Mouse (Mus musculus): ENCODE measurements around the gene Trim3. TPM values are rescaled to one million over a fixed set of nuclear protein-coding genes. Genes with fewer than 3 reads are reported as not detected.

Gene Trim3
- polyA plus RNA-seq, 1 experiment from 2014 or later = 107 TPM

DNA sequence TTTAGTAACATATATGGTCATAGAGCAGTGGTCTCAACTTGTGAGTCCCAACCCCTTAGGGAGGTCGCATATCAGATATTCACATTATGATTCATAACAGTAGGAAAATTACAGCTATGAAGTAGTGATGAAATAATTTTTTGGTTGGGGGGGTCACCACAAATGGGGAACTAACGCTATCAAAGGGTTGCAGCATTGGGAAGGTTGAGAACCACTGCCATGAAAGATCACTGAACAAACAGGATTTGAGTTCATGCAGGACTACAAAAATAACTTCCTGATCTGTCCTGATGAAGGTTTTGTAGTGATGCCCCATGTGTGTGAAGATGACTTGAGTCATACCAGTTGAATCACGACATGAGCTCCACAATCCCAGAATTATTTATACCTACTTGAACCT is 24.9 kb downstream of the Trim3 start:
- Histone ChIP-seq H3K36me3 (peaks cover 47% of the 10 kb centered on the region), H3K27ac (replicated peaks) (no peak overlapping the region), H3K4me3 (replicated peaks) (no peak overlapping the region), H3K9ac (replicated peaks) (no peak overlapping the region), H3K27me3 (replicated peaks) (no peaks in the 10 kb centered on the region), H3K9me3 (replicated peaks) (no peaks in the 10 kb centered on the region), H3K4me1 (no peaks in the 10 kb centered on the region), H3K4me2 (no peak overlapping the region)
- WGBS = 91% methylated on average over 3 of the region's 3 CpGs
- no peak for ATAC-seq (ENCODE audit: low FRiP score)

DNA sequence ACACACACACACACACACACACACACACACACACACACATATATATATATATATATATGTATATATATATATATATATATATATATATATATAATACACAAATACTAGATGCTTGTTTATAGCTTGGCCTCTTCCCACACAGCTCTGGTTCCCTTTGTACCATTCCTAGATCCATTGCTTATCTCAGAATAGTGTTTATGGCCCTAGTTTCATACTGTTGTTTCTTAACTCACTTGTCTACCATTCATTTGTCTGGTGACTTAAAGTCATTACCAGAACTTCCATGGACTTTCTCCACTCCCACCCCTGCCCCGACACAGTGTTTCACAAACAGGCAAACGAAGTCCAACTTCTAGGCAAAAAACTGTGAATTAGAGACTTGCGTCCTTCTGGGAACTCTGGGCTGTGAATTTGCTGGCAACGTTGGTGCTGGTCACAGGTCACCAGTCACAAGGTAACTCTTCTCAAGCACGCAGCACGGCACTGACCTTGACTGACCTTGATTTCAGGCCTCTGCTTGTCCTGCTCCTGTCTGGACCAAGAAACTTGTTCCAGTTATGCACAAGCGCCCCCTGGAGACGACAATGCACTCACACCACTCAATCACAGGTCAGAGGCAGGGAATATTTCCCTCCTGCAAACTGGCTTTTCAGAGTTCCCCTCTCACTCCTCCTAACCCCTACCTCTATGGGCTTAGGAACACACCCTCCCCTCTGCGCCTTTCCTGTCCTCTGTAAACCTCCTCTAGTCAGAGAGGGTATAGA is 30.3 kb downstream of the Trim3 start:
- Histone ChIP-seq H3K27ac (replicated peaks) (no peak overlapping the region), H3K9me3 (replicated peaks) (no peaks in the 10 kb centered on the region), H3K4me2 (no peak overlapping the region), H3K4me3 (replicated peaks) (no peak overlapping the region), H3K27me3 (replicated peaks) (no peaks in the 10 kb centered on the region), H3K4me1 (no peaks in the 10 kb centered on the region), H3K36me3 (no peaks in the 10 kb centered on the region), H3K9ac (replicated peaks) (no peak overlapping the region)
- 39% methylated on average over 9 of the region's 9 CpGs for WGBS
- ATAC-seq (ENCODE audit: low FRiP score) = no peak

DNA sequence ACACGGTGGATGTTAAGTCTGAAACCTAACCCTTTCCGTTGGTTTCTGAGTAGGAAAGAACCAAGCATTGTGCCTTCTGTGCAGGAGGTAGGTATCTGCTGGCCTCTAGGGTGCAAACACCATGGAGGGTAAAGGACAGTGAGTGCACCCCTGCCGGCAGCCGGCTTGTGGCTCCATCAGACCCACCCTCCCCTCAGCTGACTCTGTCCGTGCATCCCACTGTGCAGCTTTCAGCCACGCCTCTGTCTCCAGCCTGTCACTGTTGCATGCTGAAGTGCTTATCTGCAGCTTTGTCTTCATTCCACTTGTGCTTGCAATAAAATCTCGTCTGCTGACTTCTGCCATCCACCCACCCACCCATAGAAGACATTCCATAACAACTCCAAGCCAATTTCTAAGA is 43.3 kb downstream of the Trim3 start:
- Histone ChIP-seq H3K36me3 (no peaks in the 10 kb centered on the region), H3K4me2 (no peak overlapping the region), H3K4me3 (replicated peaks) (no peak overlapping the region), H3K4me1 (no peaks in the 10 kb centered on the region), H3K9me3 (replicated peaks) (no peaks in the 10 kb centered on the region), H3K27ac (replicated peaks) (no peak overlapping the region), H3K27me3 (replicated peaks) (no peaks in the 10 kb centered on the region), H3K9ac (replicated peaks) (no peak overlapping the region)
- 39% methylated on average over 7 of the region's 7 CpGs for WGBS
- ATAC-seq (ENCODE audit: low FRiP score) = no peak

DNA sequence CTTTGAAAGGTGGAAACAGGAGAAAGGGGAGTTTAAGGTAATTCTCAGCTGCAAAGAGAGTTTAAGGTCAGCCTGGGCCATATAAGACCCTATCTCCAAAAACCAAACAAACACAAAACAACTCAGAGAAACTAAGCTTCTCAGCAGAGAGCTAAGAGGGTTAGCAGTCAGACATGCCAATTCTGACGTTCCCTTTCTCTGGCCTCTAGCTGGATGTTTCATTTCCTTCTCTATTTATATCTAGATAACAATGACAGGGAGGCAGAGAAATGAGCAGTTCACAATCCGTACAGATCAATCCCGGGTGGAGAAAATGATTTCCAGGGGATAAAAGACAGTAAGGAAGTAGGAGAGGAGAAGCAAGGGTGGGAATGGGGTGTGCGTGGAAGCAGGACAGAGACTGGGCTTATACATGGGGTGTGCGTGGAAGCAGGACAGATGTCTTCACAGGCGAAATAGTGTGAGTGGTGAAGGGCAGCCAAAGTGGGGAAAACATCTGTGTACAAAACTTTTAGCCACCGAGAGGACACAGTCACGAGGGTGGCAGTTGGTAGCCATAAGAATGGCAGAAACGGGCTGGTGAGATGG is 45.0 kb downstream of the Trim3 start:
- 82% methylated on average over 9 of the region's 9 CpGs for WGBS
- no peak overlapping the region for H3K4me2 ChIP-seq

DNA sequence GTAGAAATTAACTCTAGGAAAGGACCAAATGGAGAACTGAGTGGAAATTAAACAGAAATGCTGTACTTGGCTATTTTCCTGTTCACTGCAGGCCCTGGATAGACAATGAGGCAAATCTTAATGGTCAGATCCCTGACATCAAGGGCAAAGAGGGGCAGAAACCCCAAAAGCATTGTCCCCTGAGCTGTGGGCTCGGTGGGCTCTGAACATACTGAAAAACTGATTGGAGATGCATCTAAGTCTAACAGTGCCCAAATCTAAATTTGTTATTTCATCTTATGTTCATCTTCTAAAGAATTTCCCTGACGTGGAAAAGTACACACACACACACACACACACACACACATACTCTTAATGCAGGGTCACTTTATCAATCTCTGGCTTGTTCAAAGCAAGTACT is 51.4 kb downstream of the Trim3 start:
- no peak for ATAC-seq (ENCODE audit: low FRiP score)
- WGBS = 73% methylated on average over 2 of the region's 2 CpGs

More for the DNA sequence above, 45.0 kb downstream of the Trim3 start:
- H3K27me3 ChIP-seq (replicated peaks) = no peaks in the 10 kb centered on the region
- H3K27ac ChIP-seq (replicated peaks) = no peak overlapping the region
- H3K36me3 ChIP-seq = no peaks in the 10 kb centered on the region
- H3K4me1 ChIP-seq = no peaks in the 10 kb centered on the region
- H3K9ac ChIP-seq (replicated peaks) = no peak overlapping the region
- H3K4me3 ChIP-seq (replicated peaks) = no peak overlapping the region
- no peaks in the 10 kb centered on the region for H3K9me3 ChIP-seq (replicated peaks)
- ATAC-seq (ENCODE audit: low FRiP score) = no peak

DNA sequence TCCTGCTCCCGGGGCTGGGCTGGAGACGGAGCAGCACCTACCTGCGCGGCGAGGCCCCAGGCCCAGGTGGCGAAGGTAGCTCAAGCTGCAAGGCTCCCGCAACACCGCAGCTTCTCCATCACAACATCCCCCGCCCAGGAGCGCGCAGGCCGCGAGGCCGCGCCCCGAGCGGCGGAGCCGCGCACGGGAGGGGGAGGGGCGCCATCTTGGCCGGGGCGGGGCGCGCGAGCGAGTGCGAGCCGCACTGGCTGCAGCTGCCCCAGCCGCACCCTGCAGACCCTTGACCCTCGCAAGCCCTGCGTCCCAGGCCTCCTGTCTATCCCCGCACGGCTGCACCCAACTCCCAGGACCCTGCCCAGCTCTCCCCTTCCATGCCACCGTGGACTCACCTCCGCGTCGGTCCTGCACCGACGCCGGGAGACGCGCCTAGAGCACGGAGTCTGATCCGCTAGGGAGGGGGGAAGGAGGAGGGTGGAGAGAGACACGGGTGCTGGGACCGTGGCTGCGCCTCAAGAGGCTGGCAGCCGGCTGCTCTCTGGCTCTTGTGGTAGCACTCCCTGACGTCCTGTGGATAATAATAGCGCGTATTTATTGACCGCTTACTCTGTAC is 52.2 kb downstream of the Trim3 start, which contains the start of gene Apbb1:
Gene Apbb1, minus strand, starts transcription at position 560 of the 610 bp plus-strand sequence.
- H3K27ac ChIP-seq (replicated peaks) = peak within 1 kb of the TSS; percentile 98
- H3K4me2 ChIP-seq = peak within 1 kb of the TSS; percentile 73
- peak; percentile 93 for ATAC-seq (ENCODE audit: low FRiP score)
- under 1% methylated on average over 53 of the region's 54 CpGs for WGBS
- H3K4me1 ChIP-seq = peaks cover 43% of the 10 kb centered on the region
- peak within 1 kb of the TSS; percentile 83 for H3K4me3 ChIP-seq (replicated peaks)
- no peaks in the 10 kb centered on the region for H3K36me3 ChIP-seq
- H3K9ac ChIP-seq (replicated peaks) = peak within 1 kb of the TSS; percentile 80
- no peaks in the 10 kb centered on the region for H3K9me3 ChIP-seq (replicated peaks)
- H3K27me3 ChIP-seq (replicated peaks) = no peaks in the 10 kb centered on the region

More for the DNA sequence above, 51.4 kb downstream of the Trim3 start:
- Histone ChIP-seq H3K27me3 (replicated peaks) (no peaks in the 10 kb centered on the region), H3K36me3 (no peaks in the 10 kb centered on the region), H3K4me1 (peaks cover 36% of the 10 kb centered on the region), H3K9me3 (replicated peaks) (no peaks in the 10 kb centered on the region), H3K4me2 (peak overlapping the region; percentile 73), H3K9ac (replicated peaks) (peak overlapping the region; percentile 80), H3K27ac (replicated peaks) (peak overlapping the region; percentile 98), H3K4me3 (replicated peaks) (peak overlapping the region; percentile 83)

DNA sequence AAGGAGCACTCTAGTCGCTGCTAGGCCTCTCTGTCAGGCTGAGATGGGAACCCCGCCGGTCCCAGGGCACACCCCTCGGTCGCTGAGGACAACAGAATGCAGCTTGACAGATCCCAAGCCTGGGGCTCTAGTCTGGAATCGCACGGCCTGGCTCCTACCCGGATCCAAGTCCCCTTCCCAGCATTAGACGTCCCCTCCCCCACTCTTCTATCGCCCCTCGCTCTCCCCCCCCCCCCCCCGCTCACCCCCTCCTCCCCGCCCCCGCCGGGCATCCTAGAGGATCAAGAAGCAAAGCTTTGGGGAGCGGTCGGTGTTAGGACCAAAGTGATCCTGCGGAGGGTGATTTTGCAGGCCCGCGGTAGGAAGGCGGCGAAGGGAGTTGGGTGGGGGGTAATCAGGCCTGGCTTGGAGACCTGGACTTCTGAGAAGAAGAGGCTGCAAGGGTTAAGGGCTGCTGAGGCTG is 52.7 kb downstream of the Trim3 start:
- H3K27ac ChIP-seq (replicated peaks) = peak overlapping the region; percentile 98
- peak; percentile 73 for ATAC-seq (ENCODE audit: low FRiP score)
- H3K4me3 ChIP-seq (replicated peaks) = peak overlapping the region; percentile 83
- H3K9ac ChIP-seq (replicated peaks) = peak overlapping the region; percentile 80
- H3K4me1 ChIP-seq = peaks cover 48% of the 10 kb centered on the region
- WGBS = 3% methylated on average over 19 of the region's 22 CpGs
- no peaks in the 10 kb centered on the region for H3K9me3 ChIP-seq (replicated peaks)
- no peaks in the 10 kb centered on the region for H3K36me3 ChIP-seq
- H3K4me2 ChIP-seq = peak overlapping the region; percentile 73
- H3K27me3 ChIP-seq (replicated peaks) = no peaks in the 10 kb centered on the region

DNA sequence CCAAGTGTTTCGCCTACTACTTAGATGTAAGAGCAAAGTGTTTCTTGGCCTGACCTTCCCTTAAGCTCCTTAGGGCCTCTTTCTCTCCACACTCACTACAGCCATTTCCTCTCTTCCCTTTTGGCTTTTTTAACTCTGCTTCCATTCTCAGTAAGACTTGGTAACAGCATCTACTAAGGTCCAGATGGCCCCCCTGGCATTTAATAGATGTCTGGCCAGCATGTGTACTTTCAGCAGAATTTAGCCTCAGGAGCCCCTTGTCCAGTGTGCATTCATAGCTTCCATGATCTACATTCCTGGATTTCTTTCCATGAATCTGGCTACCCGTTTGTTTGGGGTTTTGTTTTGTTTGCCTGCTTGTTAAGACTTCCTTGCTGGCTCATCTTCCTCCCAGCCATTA is 54.9 kb downstream of the Trim3 start:
- Histone ChIP-seq H3K4me2 (0 out of 2 replicates have a peak overlapping the region, but pooled peaks have one; percentile 73), H3K9ac (replicated peaks) (no peak overlapping the region), H3K36me3 (peaks cover 10% of the 10 kb centered on the region), H3K4me3 (replicated peaks) (no peak overlapping the region), H3K4me1 (peaks cover 64% of the 10 kb centered on the region), H3K27ac (replicated peaks) (no peak overlapping the region), H3K27me3 (replicated peaks) (no peaks in the 10 kb centered on the region), H3K9me3 (replicated peaks) (no peaks in the 10 kb centered on the region)
- 80% methylated on average over 2 of the region's 2 CpGs for WGBS
- ATAC-seq (ENCODE audit: low FRiP score) = no peak

DNA sequence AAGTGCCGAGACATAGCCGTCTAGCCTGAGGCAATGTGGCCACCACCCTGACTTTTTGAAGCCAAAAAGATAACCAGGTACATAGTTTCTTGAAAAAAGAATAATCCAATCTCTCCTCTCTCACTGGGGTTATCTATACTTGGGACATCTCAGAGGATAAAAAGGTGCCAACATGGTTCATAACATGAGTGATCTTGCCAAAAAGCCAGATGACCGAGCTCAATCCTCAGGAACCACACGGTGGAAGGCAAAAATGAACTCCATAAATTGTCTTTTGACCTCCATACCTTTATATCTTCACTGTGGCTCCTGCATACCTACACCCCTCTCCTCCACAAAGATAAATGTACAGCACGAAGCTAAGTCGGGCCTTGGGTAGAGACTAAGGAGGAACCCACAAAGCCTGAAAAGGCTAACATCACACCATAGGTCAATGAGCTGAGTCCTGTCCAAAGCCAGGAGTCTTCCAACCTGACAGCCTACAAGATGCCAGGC is 55.9 kb downstream of the Trim3 start:
- peaks cover 75% of the 10 kb centered on the region for H3K4me1 ChIP-seq

DNA sequence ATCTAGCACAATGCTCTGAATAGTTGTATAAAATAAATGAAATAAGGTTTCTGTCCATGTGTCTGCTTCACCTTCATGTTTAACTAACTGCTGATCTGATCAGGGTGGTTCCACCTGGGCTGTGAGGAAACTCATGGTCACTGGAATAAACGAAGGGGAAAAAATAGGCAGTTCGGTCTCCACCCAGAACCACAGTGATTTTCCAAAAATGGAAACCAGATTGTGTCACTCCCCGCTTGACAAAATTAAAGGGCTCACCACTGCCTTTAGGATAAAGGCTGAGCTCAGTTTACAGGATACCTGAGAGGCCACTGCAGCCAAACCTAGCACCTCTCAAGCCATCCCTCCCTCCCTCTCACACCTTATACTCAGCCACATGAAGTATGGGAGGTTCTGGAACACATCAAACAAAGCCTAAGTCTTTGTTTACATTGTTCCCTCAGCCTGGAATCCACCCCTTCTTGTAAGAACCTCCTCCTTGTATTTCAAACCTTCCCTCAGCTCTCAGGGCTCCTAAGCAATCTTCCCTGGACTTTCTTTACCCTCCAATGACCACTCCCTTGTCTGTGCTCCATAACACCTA is 57.1 kb downstream of the Trim3 start:
- Histone ChIP-seq H3K4me2 (no peak overlapping the region), H3K9ac (replicated peaks) (no peak overlapping the region), H3K27me3 (replicated peaks) (no peaks in the 10 kb centered on the region), H3K27ac (replicated peaks) (no peak overlapping the region), H3K4me1 (peaks cover 75% of the 10 kb centered on the region), H3K36me3 (peaks cover 20% of the 10 kb centered on the region), H3K4me3 (replicated peaks) (no peak overlapping the region), H3K9me3 (replicated peaks) (no peaks in the 10 kb centered on the region)
- ATAC-seq (ENCODE audit: low FRiP score) = no peak
- 83% methylated on average over 3 of the region's 3 CpGs for WGBS

More for the DNA sequence above, 55.9 kb downstream of the Trim3 start:
- WGBS = 92% methylated on average over 6 of the region's 6 CpGs
- Histone ChIP-seq H3K4me2 (no peak overlapping the region), H3K36me3 (peaks cover 20% of the 10 kb centered on the region), H3K27ac (replicated peaks) (no peak overlapping the region), H3K9me3 (replicated peaks) (no peaks in the 10 kb centered on the region), H3K27me3 (replicated peaks) (no peaks in the 10 kb centered on the region), H3K9ac (replicated peaks) (no peak overlapping the region), H3K4me3 (replicated peaks) (no peak overlapping the region)
- ATAC-seq (ENCODE audit: low FRiP score) = no peak

DNA sequence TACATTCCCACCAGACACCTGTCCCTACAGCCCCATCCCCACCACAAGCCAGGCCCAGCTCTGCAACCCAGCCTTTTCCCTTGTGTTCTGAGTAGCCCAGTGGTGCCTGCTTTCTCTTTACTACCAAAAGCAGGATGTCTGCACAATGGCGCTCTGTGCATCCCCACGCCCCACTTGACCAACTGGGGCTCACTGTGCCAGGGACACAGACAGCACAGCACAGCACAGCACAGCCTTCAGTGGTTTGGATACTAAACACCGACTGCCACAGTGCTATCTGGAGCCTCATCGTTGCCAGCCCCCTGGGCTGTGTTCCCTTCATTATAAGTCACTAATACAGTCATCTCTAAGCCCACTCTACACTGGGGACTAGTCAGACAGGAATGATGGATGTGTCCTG is 58.8 kb downstream of the Trim3 start:
- peaks cover 83% of the 10 kb centered on the region for H3K4me1 ChIP-seq
- 77% methylated on average over 4 of the region's 4 CpGs for WGBS
- ATAC-seq (ENCODE audit: low FRiP score) = no peak
- H3K36me3 ChIP-seq = peaks cover 20% of the 10 kb centered on the region
- no peaks in the 10 kb centered on the region for H3K9me3 ChIP-seq (replicated peaks)
- H3K27ac ChIP-seq (replicated peaks) = no peak overlapping the region
- no peaks in the 10 kb centered on the region for H3K27me3 ChIP-seq (replicated peaks)
- H3K4me2 ChIP-seq = no peak overlapping the region
- no peak overlapping the region for H3K4me3 ChIP-seq (replicated peaks)
- no peak overlapping the region for H3K9ac ChIP-seq (replicated peaks)

Data from neural tube, embryonic 15.5 days (tissue).